Mouse (Mus musculus) heart, postnatal 0 days (tissue): Measurements from ENCODE around the gene Tmem97. TPM values are rescaled to one million over a fixed set of nuclear protein-coding genes. Genes with fewer than 3 reads are reported as not detected.

ENCODE experiments used
- ATAC-seq: fragments of 200-750 bp; cut with Nextera tagmentation; 2 replicates; pipeline ENCODE4 v1.8.0; 2017; ENCODE audit warnings: low read depth, moderate number of reproducible peaks, moderate library complexity; ENCODE audit not compliant: insufficient read depth
- DNase-seq: peaks from one replicate; pipeline ENCODE4 v3.0.0-alpha.2; 2016; ENCODE audit warnings: low spot score
- H3K27ac ChIP-seq: fragments of 300-500 bp; sonication (generic); 2 replicates; pipeline ENCODE4 v1.5.1; 2014; ENCODE audit warnings: low read depth, mild to moderate bottlenecking
- H3K27me3 ChIP-seq: fragments of 300-500 bp; sonication (generic); 2 replicates; pipeline ENCODE4 v1.6.1; 2014; ENCODE audit warnings: low read length, mixed read lengths; ENCODE audit not compliant: control insufficient read depth, insufficient read depth
- H3K36me3 ChIP-seq: fragments of 300-500 bp; sonication (generic); replicated peaks from 2 replicates; pipeline ENCODE4 v1.6.1; 2014; ENCODE audit warnings: low read length, mixed read lengths; ENCODE audit not compliant: control insufficient read depth, insufficient read depth
- H3K4me1 ChIP-seq: fragments of 300-500 bp; sonication (generic); 2 replicates; pipeline ENCODE4 v1.6.1; 2014; ENCODE audit warnings: antibody characterized with exemption; ENCODE audit not compliant: control insufficient read depth, insufficient read depth
- H3K4me2 ChIP-seq: fragments of 300-500 bp; sonication (generic); 2 replicates; pipeline ENCODE4 v1.6.1; 2014; ENCODE audit warnings: low read depth, mild to moderate bottlenecking, low read length, moderate library complexity
- H3K4me3 ChIP-seq: fragments of 300-500 bp; sonication (generic); 2 replicates; pipeline ENCODE4 v1.5.1; 2014; ENCODE audit warnings: low read depth, low read length
- H3K9ac ChIP-seq: fragments of 300-500 bp; sonication (generic); replicated peaks from 2 replicates; pipeline ENCODE4 v1.6.1; 2014; ENCODE audit warnings: low read depth, low read length, mixed read lengths
- H3K9me3 ChIP-seq: fragments of 300-500 bp; sonication (generic); replicated peaks from 2 replicates; pipeline ENCODE4 v1.6.1; 2016; ENCODE audit warnings: low read length; ENCODE audit not compliant: control insufficient read depth
- CTCF ChIP-seq: IDR thresholded peaks from 2 replicates; pipeline ENCODE4 v1.5.1; 2016; ENCODE audit warnings: antibody characterized with exemption, control low read depth, low read depth
- EP300 ChIP-seq: IDR thresholded peaks from 2 replicates; pipeline ENCODE4 v1.6.1; 2016; ENCODE audit warnings: antibody characterized with exemption, low read depth
- WGBS: fragments of 180-500 bp; shearing (Covaris S2); extraction: QIAGEN DNeasy Blood & Tissue Kit; methylation state at CpG from one replicate; pipeline ENCODE4 v1.1.7; 2014; 5-methylcytosine and 5-hydroxymethylcytosine counted together
- polyA plus RNA-seq: library from polyadenylated mRNA; unstranded; fragments of >200 nt; fragmentation: Nextera tagmentation; extraction: Ambion mirVana; gene quantifications from 2 replicates; pipeline ENCODE4 v1.2.1, GENCODE M21; 2015
- total RNA-seq: library from RNA; depleted of rRNA; stranded (reverse); fragments of >200 nt; gene quantifications from 2 replicates; pipeline ENCODE4 v1.2.3, GENCODE M21; 2014; ENCODE audit warnings: low replicate concordance

Gene Tmem97
- total and polyA plus RNA-seq, 2 experiments from 2014 or later: 39.4 to 41.5 TPM

GRCm38 (mm10) chr11:78560447-78560846 is 9.9 kb upstream of the Tmem97 start:
- Histone ChIP-seq H3K27ac (no peak overlapping the region), H3K9me3 (no peaks in the 10 kb centered on the region), H3K9ac (no peak overlapping the region), H3K27me3 (no peaks in the 10 kb centered on the region), H3K4me1 (peaks cover 2% of the 10 kb centered on the region; the same call in 1 of the 2 replicates), H3K36me3 (peaks cover 1% of the 10 kb centered on the region; the same call in 1 of the 2 replicates), H3K4me2 (no peak overlapping the region), H3K4me3 (no peak overlapping the region)
- DNase-seq (peak; percentile 83), ATAC-seq (peak; percentile 52; the same call in 1 of the 2 replicates)
- WGBS: 7% methylated on average over 4 of the region's 4 CpGs
- TF ChIP-seq EP300 (no peak), CTCF (peak; percentile 93)

- DNase-seq (no peak), ATAC-seq (no peak)
- Histone ChIP-seq H3K4me3 (no peak overlapping the region), H3K36me3 (no peaks in the 10 kb centered on the region), H3K27ac (no peak overlapping the region), H3K4me2 (no peak overlapping the region), H3K27me3 (no peaks in the 10 kb centered on the region), H3K9me3 (peaks cover 5% of the 10 kb centered on the region; the same call in 1 of the 2 replicates), H3K9ac (no peak overlapping the region), H3K4me1 (peaks cover 7% of the 10 kb centered on the region; the same call in 1 of the 2 replicates)
- WGBS: 60% methylated on average over 8 of the region's 8 CpGs
- TF ChIP-seq CTCF (peak; percentile 38), EP300 (no peak)
These were observed 6.7 kb upstream of the Tmem97 start for GRCm38 (mm10) chr11:78557241-78557640.

- WGBS: 74% methylated on average over 4 of the region's 4 CpGs
- ATAC-seq (no peak), DNase-seq (no peak)
- TF ChIP-seq CTCF (no peak), EP300 (no peak)
- no peaks in the 10 kb centered on the region for H3K27me3 ChIP-seq
- H3K27ac ChIP-seq: peak overlapping the region; percentile 78
- peaks cover 7% of the 10 kb centered on the region; the same call in 1 of the 2 replicates for H3K4me1 ChIP-seq
- no peak overlapping the region for H3K4me3 ChIP-seq
- peaks cover 5% of the 10 kb centered on the region; the same call in 1 of the 2 replicates for H3K9me3 ChIP-seq
- H3K4me2 ChIP-seq: no peak overlapping the region
- no peak overlapping the region for H3K9ac ChIP-seq
- H3K36me3 ChIP-seq: no peaks in the 10 kb centered on the region
These were observed 5.5 kb upstream of the Tmem97 start for GRCm38 (mm10) chr11:78556070-78556469.

- WGBS: 38% methylated on average over 3 of the region's 3 CpGs
- DNase-seq (peak; percentile 51), ATAC-seq (peak; percentile 15; the same call in 1 of the 2 replicates)
- no peak overlapping the region for H3K9ac ChIP-seq
- TF ChIP-seq CTCF (no peak), EP300 (no peak)
- H3K27me3 ChIP-seq: no peaks in the 10 kb centered on the region
- H3K27ac ChIP-seq: peak overlapping the region; percentile 78
- H3K4me2 ChIP-seq: no peak overlapping the region
- no peak overlapping the region for H3K4me3 ChIP-seq
- peaks cover 7% of the 10 kb centered on the region; the same call in 1 of the 2 replicates for H3K4me1 ChIP-seq
- no peaks in the 10 kb centered on the region for H3K36me3 ChIP-seq
- H3K9me3 ChIP-seq: peaks cover 5% of the 10 kb centered on the region; the same call in 1 of the 2 replicates
These were observed 5.0 kb upstream of the Tmem97 start for GRCm38 (mm10) chr11:78555623-78556022.

GRCm38 (mm10) chr11:78551059-78551398 is 452 bp upstream of the Tmem97 start:
- Histone ChIP-seq H3K36me3 (no peaks in the 10 kb centered on the region), H3K9ac (peak overlapping the region; percentile 68; the same call in 1 of the 2 replicates), H3K4me3 (peak overlapping the region; percentile 87), H3K27ac (peak overlapping the region; percentile 56; the same call in 1 of the 2 replicates), H3K4me1 (peaks cover 15% of the 10 kb centered on the region), H3K27me3 (no peaks in the 10 kb centered on the region), H3K4me2 (peak overlapping the region; percentile 98), H3K9me3 (peaks cover 5% of the 10 kb centered on the region; the same call in 1 of the 2 replicates)
- no peak for DNase-seq
- TF ChIP-seq CTCF: no peak
- no peak for TF ChIP-seq EP300
- WGBS: 31% methylated on average over 6 of the region's 6 CpGs
- ATAC-seq: no peak
